Mouse (Mus musculus): ENCODE results near the gene Pla2g2c.

Pla2g2c gene

GRCm38 (mm10) chr4:138753608-138754007 lies 29.0 kb downstream of the Pla2g2c start:
- DNase-seq, result no peak

- DNase-seq, result no peak
These were observed 29.8 kb downstream of the Pla2g2c start for GRCm38 (mm10) chr4:138754432-138754831.

GRCm38 (mm10) chr4:138755439-138755838 lies 30.8 kb downstream of the Pla2g2c start:
- no peak for DNase-seq

DNA sequence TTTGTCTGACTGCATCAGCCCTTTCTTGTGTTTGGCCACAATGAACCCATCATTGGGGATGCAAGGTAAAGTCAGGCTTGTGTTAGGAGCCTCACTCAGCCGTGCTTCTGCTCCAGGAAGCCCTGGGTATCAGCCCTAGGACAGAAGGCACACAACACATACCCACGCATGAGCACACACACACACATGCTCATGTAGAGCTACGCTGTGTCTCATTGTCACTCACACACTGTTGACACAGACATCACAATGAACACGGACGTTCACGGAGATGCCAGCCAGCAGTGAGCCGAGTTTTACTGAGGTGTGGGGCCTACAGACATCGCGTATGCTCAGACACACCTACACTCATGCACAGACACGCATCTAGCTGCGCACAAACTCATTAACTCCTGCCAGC lies 31.4 kb downstream of the Pla2g2c start:
- DNase-seq, result no peak

DNA sequence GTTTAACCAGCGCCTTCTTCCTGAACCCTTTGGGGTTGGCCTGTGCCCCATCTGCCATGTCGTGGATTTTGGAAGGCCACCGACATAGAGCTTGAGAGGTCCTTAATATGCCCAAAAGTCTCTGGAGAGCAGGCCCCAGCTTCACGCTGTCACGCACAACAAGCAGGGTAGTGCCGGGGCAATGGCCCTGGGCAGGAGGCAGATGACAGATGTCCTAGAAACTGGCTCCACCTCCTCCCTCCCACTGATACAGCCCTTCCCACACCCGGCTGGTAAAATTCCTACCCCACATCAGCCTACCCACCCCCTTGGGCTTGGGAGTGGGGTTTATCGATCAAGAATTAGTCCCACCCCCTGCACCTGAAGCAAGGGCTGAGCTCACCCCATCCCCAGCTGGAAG lies 32.8 kb downstream of the Pla2g2c start, which contains the start of gene Pla2g2f:
Gene Pla2g2f, minus strand, starts transcription at position 211 of the 400 bp plus-strand sequence.
- DNase-seq, result no peak

DNA sequence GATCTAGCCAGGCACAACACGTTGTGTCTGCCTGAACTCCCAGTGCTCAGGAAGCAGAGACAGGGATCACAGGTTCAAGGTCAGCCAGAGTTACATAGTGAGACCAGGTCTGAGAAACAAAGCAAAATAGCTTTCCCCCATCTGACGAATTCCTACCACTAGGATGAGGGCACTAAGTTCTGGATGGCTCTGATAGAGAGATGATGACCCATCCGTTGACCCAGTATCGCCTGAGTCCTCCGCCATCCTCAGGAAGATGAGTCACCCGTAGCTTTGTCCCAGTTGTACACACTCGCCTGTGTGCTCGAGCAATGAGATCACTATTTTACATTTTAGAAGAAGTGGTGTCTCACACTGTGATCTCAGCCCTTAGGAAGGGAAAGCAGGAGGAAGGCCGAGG lies 37.7 kb downstream of the Pla2g2c start:
- DNase-seq, result no peak

DNA sequence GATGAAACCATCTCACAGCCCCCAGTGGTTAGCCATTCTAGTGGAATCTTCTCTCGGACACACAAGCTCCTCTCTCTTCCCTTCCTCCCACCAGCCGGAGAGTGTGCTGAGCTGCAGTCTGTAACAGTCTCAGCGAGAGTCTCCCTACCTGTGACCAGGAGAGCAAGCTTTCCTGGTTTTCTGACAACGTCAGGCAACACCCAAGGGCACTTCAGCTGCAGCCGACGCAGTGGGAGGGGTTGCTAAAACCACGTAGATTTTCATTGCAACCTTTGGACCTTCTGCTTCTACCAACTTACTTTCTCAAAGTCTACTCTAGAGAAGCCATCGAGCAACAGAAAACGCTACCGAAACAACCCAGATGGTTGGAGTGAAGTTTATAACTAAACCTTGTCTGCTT lies 47.4 kb downstream of the Pla2g2c start:
- DNase-seq, result no peak

DNA sequence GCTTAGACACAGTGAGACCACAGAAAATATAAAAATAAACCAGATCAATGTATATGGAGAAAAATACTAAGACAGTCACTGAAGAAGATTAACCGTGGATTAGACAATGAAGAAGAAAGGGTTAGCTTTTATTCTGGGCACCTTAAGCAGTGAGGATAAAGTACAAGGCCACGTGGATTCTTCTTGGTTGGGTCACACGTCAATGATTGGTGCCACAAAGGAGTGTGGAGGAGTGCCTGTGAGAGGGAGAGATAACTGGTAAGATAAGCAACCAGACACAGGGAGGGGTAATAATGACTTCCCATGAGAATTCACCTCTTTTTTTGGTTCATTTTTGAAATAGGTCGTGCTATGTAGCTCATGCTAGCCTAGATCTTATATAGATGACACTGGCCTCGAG lies 47.8 kb downstream of the Pla2g2c start:
- DNase-seq, result no peak

DNA sequence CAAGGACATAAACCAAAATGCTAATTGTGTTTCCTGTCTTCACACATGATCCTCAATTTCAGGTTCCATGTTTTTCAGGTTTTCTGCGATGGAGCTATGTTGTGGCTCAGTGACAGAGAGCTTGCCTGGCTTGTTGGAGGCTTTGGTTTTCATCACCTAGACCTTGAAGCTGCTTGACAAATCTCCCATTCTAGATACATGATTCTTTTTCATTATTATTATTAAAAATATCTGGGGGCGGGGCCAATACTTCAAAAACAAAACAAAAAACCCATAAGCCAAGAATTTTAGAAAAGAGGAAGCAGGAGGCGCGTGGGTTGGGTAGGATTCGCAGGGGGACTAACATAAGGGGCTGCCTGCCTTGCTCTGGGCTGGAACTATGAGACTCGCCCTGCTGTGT lies 50.8 kb downstream of the Pla2g2c start, which contains the start of gene Pla2g2d:
Gene Pla2g2d, plus strand, starts transcription at position 301 of the 400 bp plus-strand sequence.
- no peak for DNase-seq

- DNase-seq, result no peak
These were observed 53.1 kb downstream of the Pla2g2c start for GRCm38 (mm10) chr4:138777417-138778407.

- no peak for DNase-seq
These were observed 55.7 kb downstream of the Pla2g2c start for GRCm38 (mm10) chr4:138780300-138780699.

GRCm38 (mm10) chr4:138782098-138782497 lies 57.5 kb downstream of the Pla2g2c start:
- DNase-seq, result no peak

GRCm38 (mm10) chr4:138785721-138786120 lies 61.1 kb downstream of the Pla2g2c start:
- no peak for DNase-seq

- DNase-seq, result no peak
These were observed 61.5 kb downstream of the Pla2g2c start for GRCm38 (mm10) chr4:138786141-138786540.

GRCm38 (mm10) chr4:138788381-138788780 lies 63.8 kb downstream of the Pla2g2c start:
- no peak for DNase-seq

- no peak for DNase-seq
These were observed 66.9 kb downstream of the Pla2g2c start for GRCm38 (mm10) chr4:138791452-138791851.

GRCm38 (mm10) chr4:138792599-138792998 lies 68.0 kb downstream of the Pla2g2c start:
- DNase-seq, result no peak

DNA sequence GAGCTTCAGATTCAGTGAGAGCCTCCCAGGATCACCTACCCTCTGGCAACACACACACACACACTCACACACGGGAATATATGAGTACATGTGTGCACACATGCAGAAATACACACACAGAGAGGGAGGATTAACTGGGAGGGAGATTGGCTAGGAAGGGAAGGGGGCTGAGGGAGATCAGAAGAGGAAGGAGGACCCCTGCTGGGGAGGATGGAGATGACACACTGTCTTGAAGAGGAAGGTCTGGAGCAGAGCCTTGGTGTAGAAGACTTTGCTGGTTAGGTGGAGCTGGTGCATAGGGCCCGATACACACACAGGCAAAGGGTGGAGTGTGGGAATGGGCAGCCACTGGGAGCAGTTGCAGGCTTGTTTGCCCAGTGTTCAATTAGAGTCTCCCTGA lies 68.7 kb downstream of the Pla2g2c start:
- peak; percentile 16 for DNase-seq

- no peak for DNase-seq
These were observed 69.8 kb downstream of the Pla2g2c start for GRCm38 (mm10) chr4:138794344-138794743.
